Mouse (Mus musculus) heart, embryonic 15.5 days (tissue): ENCODE measurements at regions not wholly inside any gene's neighbourhood (a gene's known extent, or its start where the extent isn't known, plus 50 kb on each side); places are given as distances from the start of the nearest gene placed in this dataset.

Experiments
- ATAC-seq: fragments of 200-750 bp; cut with Nextera tagmentation; replicated peaks from 2 replicates; pipeline ENCODE4 v1.8.0; 2017; ENCODE audit warnings: low read depth, moderate TSS enrichment; ENCODE audit not compliant: insufficient number of reproducible peaks, insufficient read depth, low FRiP score
- H3K27ac ChIP-seq: fragments of 300-500 bp; sonication (generic); 2 replicates; pipeline ENCODE4 v1.5.1; 2015; ENCODE audit warnings: mild to moderate bottlenecking, inconsistent platforms
- H3K27me3 ChIP-seq: fragments of 300-500 bp; sonication (generic); 2 replicates; pipeline ENCODE4 v1.6.1; 2015; ENCODE audit warnings: inconsistent platforms
- H3K36me3 ChIP-seq: fragments of 300-500 bp; sonication (generic); 2 replicates; pipeline ENCODE4 v1.6.1; 2015; ENCODE audit warnings: mild to moderate bottlenecking, inconsistent platforms
- H3K4me1 ChIP-seq: fragments of 300-500 bp; sonication (generic); replicated peaks from 2 replicates; pipeline ENCODE4 v1.6.1; 2015; ENCODE audit warnings: inconsistent platforms
- H3K4me2 ChIP-seq: fragments of 300-500 bp; sonication (generic); 2 replicates; pipeline ENCODE4 v1.6.1; 2015; ENCODE audit warnings: inconsistent platforms, mild to moderate bottlenecking, moderate library complexity
- H3K4me3 ChIP-seq: fragments of 300-500 bp; sonication (generic); 2 replicates; pipeline ENCODE4 v1.5.1; 2015; ENCODE audit warnings: mild to moderate bottlenecking, inconsistent platforms
- H3K9ac ChIP-seq: fragments of 300-500 bp; sonication (generic); 2 replicates; pipeline ENCODE4 v1.6.1; 2015; ENCODE audit warnings: mild to moderate bottlenecking, inconsistent platforms
- H3K9me3 ChIP-seq: fragments of 300-500 bp; sonication (generic); replicated peaks from 2 replicates; pipeline ENCODE4 v1.6.1; 2016; ENCODE audit warnings: inconsistent platforms
- WGBS: fragments of 180-500 bp; shearing (Covaris S2); methylation state at CpG from one replicate; pipeline ENCODE4 v1.1.7; 2015; ENCODE audit warnings: mixed read lengths; 5-methylcytosine and 5-hydroxymethylcytosine counted together

GRCm38 (mm10) chr3:21982991-21983390, 93.5 kb upstream of the Tbl1xr1 start:
- ATAC-seq: no peak
- Histone ChIP-seq H3K27ac (no peak overlapping the region), H3K4me1 (0 out of 2 replicates have a peak, but pooled peaks cover 3% of the 10 kb centered on the region), H3K27me3 (no peaks in the 10 kb centered on the region), H3K9me3 (no peaks in the 10 kb centered on the region), H3K36me3 (no peaks in the 10 kb centered on the region), H3K9ac (no peak overlapping the region), H3K4me2 (no peak overlapping the region), H3K4me3 (no peak overlapping the region)
- WGBS: 75% methylated on average over 8 of the region's 8 CpGs

DNA sequence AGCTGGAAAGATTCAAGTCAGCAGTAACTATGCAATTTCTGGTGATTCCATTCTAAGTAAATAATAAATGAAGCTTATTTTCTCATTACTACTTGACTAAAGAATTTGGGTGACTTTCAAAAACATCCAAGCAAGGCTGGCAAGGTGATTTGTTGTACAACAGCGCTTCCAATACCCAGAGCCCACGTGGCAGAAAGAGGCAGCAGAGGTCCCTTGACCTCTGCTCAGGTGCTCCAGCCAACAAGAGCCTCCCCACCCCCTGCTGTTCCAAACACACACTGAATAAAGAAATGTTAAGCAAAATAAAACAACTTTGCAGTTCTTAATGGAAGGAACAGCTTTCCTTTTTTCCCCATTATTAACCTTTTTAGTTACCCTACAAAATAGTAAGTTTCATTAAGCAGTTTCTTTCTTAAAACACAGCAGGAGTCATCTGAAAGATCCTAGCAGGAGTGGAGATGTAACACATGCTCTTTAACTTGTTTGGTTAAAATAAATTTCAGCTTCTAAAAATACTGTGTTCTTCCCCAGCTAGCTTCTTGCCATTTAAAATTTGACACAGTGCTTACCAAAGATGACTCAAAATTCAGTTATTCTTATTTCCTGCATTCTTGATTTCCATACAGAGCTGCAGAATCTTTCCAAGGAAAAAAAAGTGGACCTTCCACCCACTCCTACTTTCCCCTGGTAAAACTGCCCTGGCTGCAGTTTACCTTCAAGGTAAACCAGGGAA, 92.3 kb upstream of the Tbl1xr1 start:
- Histone ChIP-seq H3K27me3 (no peaks in the 10 kb centered on the region), H3K4me2 (no peak overlapping the region), H3K36me3 (no peaks in the 10 kb centered on the region), H3K27ac (no peak overlapping the region), H3K4me3 (no peak overlapping the region), H3K9me3 (no peaks in the 10 kb centered on the region), H3K9ac (no peak overlapping the region), H3K4me1 (0 out of 2 replicates have a peak, but pooled peaks cover 3% of the 10 kb centered on the region)
- WGBS: 58% methylated on average over 2 of the region's 2 CpGs
- ATAC-seq: no peak

DNA sequence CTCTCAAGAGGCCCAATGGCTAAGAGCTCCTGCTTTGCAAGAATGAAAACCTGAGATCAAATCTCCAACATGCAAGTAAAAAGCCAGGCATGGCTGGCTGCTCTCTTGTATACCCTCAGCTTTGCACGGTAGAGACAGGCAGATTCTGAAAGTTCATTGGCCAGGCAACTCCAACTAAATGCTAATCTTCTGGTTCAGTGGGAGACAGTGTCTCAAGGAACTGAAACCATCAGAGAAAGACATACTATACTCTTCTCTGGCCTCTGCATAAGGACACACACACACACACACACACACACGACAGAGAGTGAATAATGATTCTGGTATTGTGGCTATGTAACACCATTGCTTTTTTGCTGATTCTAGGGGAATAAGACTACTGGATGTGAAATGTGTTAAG, 91.6 kb upstream of the Tbl1xr1 start:
- no peak overlapping the region for H3K27ac ChIP-seq
- no peak overlapping the region for H3K9ac ChIP-seq
- no peak overlapping the region for H3K4me3 ChIP-seq
- H3K4me2 ChIP-seq: no peak overlapping the region
- 0 out of 2 replicates have a peak, but pooled peaks cover 3% of the 10 kb centered on the region for H3K4me1 ChIP-seq
- 71% methylated on average over 2 of the region's 2 CpGs for WGBS
- H3K9me3 ChIP-seq: no peaks in the 10 kb centered on the region
- H3K36me3 ChIP-seq: no peaks in the 10 kb centered on the region
- ATAC-seq: no peak
- no peaks in the 10 kb centered on the region for H3K27me3 ChIP-seq

DNA sequence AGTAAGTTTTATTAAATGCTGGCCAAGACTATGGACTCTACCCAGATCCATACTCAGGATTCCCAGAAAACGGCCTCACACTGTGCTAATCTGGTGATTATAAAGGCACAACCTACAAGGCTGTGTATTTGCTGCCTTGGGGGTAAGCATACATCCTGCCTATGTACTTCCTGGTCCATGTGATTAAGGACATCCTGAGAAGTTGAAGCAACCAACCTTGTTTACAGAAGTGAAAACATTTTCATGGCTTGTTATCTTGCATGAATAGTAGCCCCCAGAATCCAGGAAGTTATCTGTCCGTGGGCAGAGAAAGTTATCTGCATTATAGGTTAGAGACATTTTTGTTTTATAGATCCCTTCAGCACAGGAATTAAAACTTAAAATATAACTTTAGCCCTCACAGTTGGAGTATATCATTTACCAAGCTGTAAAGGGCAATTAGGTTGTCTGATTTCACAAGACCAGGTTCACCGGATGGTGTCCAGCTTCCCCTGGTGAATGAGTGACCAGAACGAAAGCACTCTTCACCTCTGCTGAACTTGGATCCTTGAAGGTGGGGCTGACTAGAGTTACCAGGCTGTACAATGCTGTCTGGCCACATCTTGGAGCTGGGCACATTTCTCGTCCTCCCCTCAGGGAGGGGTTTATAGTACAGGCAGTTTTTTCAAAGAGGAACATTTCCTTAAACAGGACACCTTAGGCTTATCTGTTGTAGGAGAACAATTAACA, 90.1 kb upstream of the Tbl1xr1 start:
- no peak for ATAC-seq
- H3K9me3 ChIP-seq: no peaks in the 10 kb centered on the region
- 69% methylated on average over 5 of the region's 5 CpGs for WGBS
- H3K9ac ChIP-seq: no peak overlapping the region
- 0 out of 2 replicates have a peak, but pooled peaks cover 3% of the 10 kb centered on the region for H3K4me1 ChIP-seq
- H3K27ac ChIP-seq: no peak overlapping the region
- no peak overlapping the region for H3K4me3 ChIP-seq
- H3K36me3 ChIP-seq: no peaks in the 10 kb centered on the region
- H3K4me2 ChIP-seq: no peak overlapping the region
- no peaks in the 10 kb centered on the region for H3K27me3 ChIP-seq

GRCm38 (mm10) chr3:21986893-21987250, 89.6 kb upstream of the Tbl1xr1 start:
- no peak for ATAC-seq
- H3K4me2 ChIP-seq: no peak overlapping the region
- no peaks in the 10 kb centered on the region for H3K9me3 ChIP-seq
- H3K27me3 ChIP-seq: no peaks in the 10 kb centered on the region
- H3K4me3 ChIP-seq: no peak overlapping the region
- no peak overlapping the region for H3K27ac ChIP-seq
- WGBS: 83% methylated on average over 2 of the region's 2 CpGs
- H3K4me1 ChIP-seq: 0 out of 2 replicates have a peak, but pooled peaks cover 3% of the 10 kb centered on the region
- H3K36me3 ChIP-seq: no peaks in the 10 kb centered on the region
- H3K9ac ChIP-seq: no peak overlapping the region

- no peak for ATAC-seq
- Histone ChIP-seq H3K4me1 (0 out of 2 replicates have a peak, but pooled peaks cover 3% of the 10 kb centered on the region), H3K9ac (no peak overlapping the region), H3K4me2 (no peak overlapping the region), H3K27me3 (no peaks in the 10 kb centered on the region), H3K36me3 (no peaks in the 10 kb centered on the region), H3K27ac (no peak overlapping the region), H3K9me3 (no peaks in the 10 kb centered on the region), H3K4me3 (no peak overlapping the region)
- WGBS: 87% methylated on average over 5 of the region's 5 CpGs
These were observed 88.9 kb upstream of the Tbl1xr1 start for GRCm38 (mm10) chr3:21987455-21988009.

- no peaks in the 10 kb centered on the region for H3K9me3 ChIP-seq
- no peak overlapping the region for H3K27ac ChIP-seq
- ATAC-seq: no peak
- no peak overlapping the region for H3K9ac ChIP-seq
- H3K27me3 ChIP-seq: no peaks in the 10 kb centered on the region
- no peak overlapping the region for H3K4me3 ChIP-seq
- H3K4me2 ChIP-seq: no peak overlapping the region
- no peaks in the 10 kb centered on the region for H3K36me3 ChIP-seq
- WGBS: 67% methylated on average over 8 of the region's 8 CpGs
- 0 out of 2 replicates have a peak, but pooled peaks cover 3% of the 10 kb centered on the region for H3K4me1 ChIP-seq
These were observed 88.4 kb upstream of the Tbl1xr1 start for GRCm38 (mm10) chr3:21988010-21988531.

DNA sequence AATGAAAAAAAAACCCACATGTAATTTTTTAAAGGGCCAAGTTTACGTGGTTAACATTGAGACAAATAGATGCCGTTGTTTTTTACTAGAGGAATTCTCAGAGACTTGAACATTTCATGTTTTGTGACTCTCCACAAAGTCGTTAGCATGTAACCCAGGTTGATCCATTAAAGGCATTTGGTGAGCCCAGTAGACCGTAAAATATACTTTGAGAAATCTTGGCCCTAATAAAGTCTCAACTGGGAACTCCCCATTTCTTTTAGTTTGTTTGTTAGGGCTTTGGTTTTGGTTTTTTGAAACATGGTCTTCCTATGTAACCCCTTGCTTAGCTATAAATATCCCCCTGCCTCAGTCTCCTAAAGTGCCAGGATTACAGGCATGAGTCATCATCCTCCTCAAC, 85.9 kb upstream of the Tbl1xr1 start:
- no peak overlapping the region for H3K9ac ChIP-seq
- H3K36me3 ChIP-seq: no peaks in the 10 kb centered on the region
- WGBS: 87% methylated on average over 4 of the region's 4 CpGs
- H3K4me1 ChIP-seq: no peaks in the 10 kb centered on the region
- no peak overlapping the region for H3K27ac ChIP-seq
- ATAC-seq: no peak
- no peaks in the 10 kb centered on the region for H3K27me3 ChIP-seq
- H3K4me2 ChIP-seq: no peak overlapping the region
- H3K4me3 ChIP-seq: no peak overlapping the region
- no peaks in the 10 kb centered on the region for H3K9me3 ChIP-seq

DNA sequence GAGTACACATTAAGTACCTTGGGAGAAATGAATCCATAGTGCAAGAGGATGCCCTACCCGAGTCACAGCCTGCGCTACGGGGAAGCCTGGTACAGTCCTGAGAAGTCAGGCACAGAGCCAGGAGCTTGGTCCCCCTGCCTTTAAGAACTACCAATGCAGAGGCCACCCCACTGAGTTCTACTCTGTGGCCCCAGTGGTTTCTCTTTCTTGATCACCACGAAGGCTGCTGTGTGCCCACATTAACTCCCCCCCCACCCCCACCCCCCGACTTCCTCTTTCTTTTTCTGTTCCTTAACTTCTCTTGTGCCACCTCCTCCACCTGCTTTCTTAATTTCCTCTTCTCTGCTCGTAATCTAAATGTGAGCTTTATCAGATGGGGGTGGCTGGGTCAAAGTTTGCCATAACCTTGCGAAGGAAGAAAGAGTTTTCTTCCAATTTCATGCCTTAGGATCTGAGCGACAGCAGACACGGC, 84.7 kb upstream of the Tbl1xr1 start:
- Histone ChIP-seq H3K36me3 (no peaks in the 10 kb centered on the region), H3K27ac (no peak overlapping the region), H3K9ac (no peak overlapping the region), H3K4me1 (no peaks in the 10 kb centered on the region), H3K9me3 (no peaks in the 10 kb centered on the region), H3K4me2 (no peak overlapping the region), H3K4me3 (no peak overlapping the region), H3K27me3 (no peaks in the 10 kb centered on the region)
- 70% methylated on average over 9 of the region's 9 CpGs for WGBS
- no peak for ATAC-seq

DNA sequence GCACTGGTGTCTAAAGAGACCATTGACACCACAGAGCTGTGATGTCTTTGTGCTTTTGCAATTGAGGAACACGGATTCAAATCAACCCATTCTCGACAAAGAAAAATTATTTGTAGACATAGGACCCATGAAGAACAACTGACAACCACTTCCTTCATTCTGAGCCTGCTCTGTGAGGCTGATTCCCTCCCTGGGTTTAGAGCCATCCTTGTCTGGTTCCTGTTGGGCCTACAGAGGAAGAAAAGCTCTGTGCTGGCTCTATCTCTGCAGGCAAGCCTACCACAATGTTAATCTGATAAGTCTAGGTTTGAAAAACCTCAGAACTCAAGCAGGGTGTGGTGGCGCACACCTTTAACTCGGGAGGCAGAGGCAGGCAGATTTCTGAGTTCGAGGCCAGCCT, 84.2 kb upstream of the Tbl1xr1 start:
- Histone ChIP-seq H3K27ac (no peak overlapping the region), H3K4me2 (no peak overlapping the region), H3K4me1 (no peaks in the 10 kb centered on the region), H3K4me3 (no peak overlapping the region), H3K36me3 (no peaks in the 10 kb centered on the region), H3K9me3 (no peaks in the 10 kb centered on the region), H3K9ac (no peak overlapping the region), H3K27me3 (no peaks in the 10 kb centered on the region)
- 87% methylated on average over 5 of the region's 5 CpGs for WGBS
- no peak for ATAC-seq

- no peaks in the 10 kb centered on the region for H3K4me1 ChIP-seq
- H3K4me2 ChIP-seq: no peak overlapping the region
- WGBS: 91% methylated on average over 2 of the region's 2 CpGs
- no peak overlapping the region for H3K4me3 ChIP-seq
- H3K36me3 ChIP-seq: no peaks in the 10 kb centered on the region
- no peaks in the 10 kb centered on the region for H3K27me3 ChIP-seq
- H3K9ac ChIP-seq: no peak overlapping the region
- H3K9me3 ChIP-seq: no peaks in the 10 kb centered on the region
- ATAC-seq: no peak
- H3K27ac ChIP-seq: no peak overlapping the region
These were observed 82.5 kb upstream of the Tbl1xr1 start for GRCm38 (mm10) chr3:21993961-21994360.
